Comparison of ENCODE assay signal across 13 mouse cellular contexts in genomic region chr6:124448186-124448852, GRCm38 (mm10). TPM values are rescaled to one million over a fixed set of nuclear protein-coding genes. Genes with fewer than 3 reads are reported as not detected.
A peak's percentile ranks its signal among the peaks of the same experiment; 100 is the strongest.
DNase-seq lines count a peak whose midpoint lies in the region; ATAC-seq and TF ChIP-seq lines count a peak whose summit lies in the region.
"Had no signal": no experiment of that assay in that cellular context is flagged by ENCODE, and none has a peak within 500 bp of the region (broad histone marks: within the 10 kb centered on the region; RNA-seq: fewer than 3 reads in every experiment).

No protein-coding gene starts in this region.

- intact Hi-C loops in heart, postnatal 36 days (cut with DNase I): no loop called here

- no peak overlapping the region for H3K9ac ChIP-seq in heart, postnatal 0 days (replicated peaks; ENCODE audit: low read depth, low read length)
- no peak overlapping the region for H3K9ac ChIP-seq in midbrain, embryonic 13.5 days (replicated peaks)
- no peak overlapping the region for H3K9ac ChIP-seq in midbrain, embryonic 14.5 days (replicated peaks; ENCODE audit: low read length)
- H3K9ac ChIP-seq: embryonic facial prominence, embryonic 15.5 days; neural tube, embryonic 13.5 days had no signal

- no peak overlapping the region for H3K27ac ChIP-seq in heart, postnatal 0 days (ENCODE audit: low read depth)
- H3K27ac ChIP-seq in midbrain, embryonic 13.5 days: no peak overlapping the region
- no peak overlapping the region for H3K27ac ChIP-seq in midbrain, embryonic 14.5 days (replicated peaks; ENCODE audit: low read depth, low read length)
- no peak overlapping the region for H3K27ac ChIP-seq in small intestine, adult 2 months (ENCODE audit: insufficient read depth, low read depth, low read length)
- H3K27ac ChIP-seq: embryonic facial prominence, embryonic 15.5 days; neural tube, embryonic 13.5 days had no signal

- no peak for ATAC-seq in heart, postnatal 0 days (ENCODE audit: insufficient read depth, low read depth)
- 0 out of 2 replicates have a peak, but pooled peaks have one; percentile 22 for ATAC-seq in midbrain, embryonic 13.5 days
- ATAC-seq in midbrain, embryonic 14.5 days (ENCODE audit: low FRiP score, low TSS enrichment): no peak

- peak; percentile 27; the same call in 1 of the 2 replicates for TF ChIP-seq CTCF in heart, postnatal 0 days (IDR thresholded peaks at IDR 0.05; ENCODE audit: low read depth)
- TF ChIP-seq CTCF in brain, embryonic 14.5 days (IDR thresholded peaks at IDR 0.05; ENCODE audit: borderline replicate concordance, extremely low read depth, insufficient read depth, insufficient read length): peak; percentile 56; the same call in 1 of the 2 replicates
- TF ChIP-seq CTCF in small intestine, adult 2 months (IDR thresholded peaks at IDR 0.05; ENCODE audit: extremely low read depth, insufficient read length, insufficient replicate concordance, low read depth, low read length): peak; percentile 67; the same call in 1 of the 2 replicates

- H3K27me3 ChIP-seq in heart, postnatal 0 days (ENCODE audit: control insufficient read depth, insufficient read depth, low read length): no peaks in the 10 kb centered on the region
- no peaks in the 10 kb centered on the region for H3K27me3 ChIP-seq in midbrain, embryonic 13.5 days
- no peaks in the 10 kb centered on the region for H3K27me3 ChIP-seq in midbrain, embryonic 14.5 days (ENCODE audit: control insufficient read depth, insufficient read depth, low read length)
- H3K27me3 ChIP-seq in small intestine, adult 2 months (ENCODE audit: control insufficient read depth, insufficient read depth, low read length): no peaks in the 10 kb centered on the region
- H3K27me3 ChIP-seq: embryonic facial prominence, embryonic 15.5 days; neural tube, embryonic 13.5 days had no signal

- no peak overlapping the region for H3K4me3 ChIP-seq in heart, postnatal 0 days (ENCODE audit: low read depth, low read length)
- H3K4me3 ChIP-seq in midbrain, embryonic 13.5 days (replicated peaks): no peak overlapping the region
- no peak overlapping the region for H3K4me3 ChIP-seq in midbrain, embryonic 14.5 days (replicated peaks; ENCODE audit: low read depth, low read length)
- H3K4me3 ChIP-seq in small intestine, adult 2 months (ENCODE audit: low read depth, low read length): no peak overlapping the region
- H3K4me3 ChIP-seq: embryonic facial prominence, embryonic 15.5 days; neural tube, embryonic 13.5 days had no signal

- no peak overlapping the region for H3K4me2 ChIP-seq in heart, postnatal 0 days (ENCODE audit: low read depth, low read length)
- no peak overlapping the region for H3K4me2 ChIP-seq in midbrain, embryonic 13.5 days (replicated peaks)
- no peak overlapping the region for H3K4me2 ChIP-seq in midbrain, embryonic 14.5 days (ENCODE audit: low read length)
- H3K4me2 ChIP-seq: embryonic facial prominence, embryonic 15.5 days; neural tube, embryonic 13.5 days had no signal

- H3K36me3 ChIP-seq in heart, postnatal 0 days (replicated peaks; ENCODE audit: control insufficient read depth, insufficient read depth, low read length): no peaks in the 10 kb centered on the region
- H3K36me3 ChIP-seq in midbrain, embryonic 13.5 days: peaks cover 48% of the 10 kb centered on the region
- peaks cover 50% of the 10 kb centered on the region for H3K36me3 ChIP-seq in midbrain, embryonic 14.5 days (ENCODE audit: control insufficient read depth, insufficient read depth, low read length)
- no peaks in the 10 kb centered on the region for H3K36me3 ChIP-seq in small intestine, adult 2 months (ENCODE audit: control insufficient read depth, insufficient read depth, low read length)
- H3K36me3 ChIP-seq: embryonic facial prominence, embryonic 15.5 days had no signal

- no peaks in the 10 kb centered on the region for H3K4me1 ChIP-seq in heart, postnatal 0 days (ENCODE audit: control insufficient read depth, insufficient read depth)
- H3K4me1 ChIP-seq in midbrain, embryonic 13.5 days (replicated peaks): no peaks in the 10 kb centered on the region
- no peaks in the 10 kb centered on the region for H3K4me1 ChIP-seq in midbrain, embryonic 14.5 days (ENCODE audit: control insufficient read depth, insufficient read depth, low read length)
- H3K4me1 ChIP-seq in small intestine, adult 2 months (ENCODE audit: control insufficient read depth, insufficient read depth, insufficient read length, low read length): peaks cover 15% of the 10 kb centered on the region
- H3K4me1 ChIP-seq: embryonic facial prominence, embryonic 15.5 days; neural tube, embryonic 13.5 days had no signal

- no peak for TF ChIP-seq EP300 in heart, postnatal 0 days (IDR thresholded peaks at IDR 0.05; ENCODE audit: low read depth)

- TF ChIP-seq POLR2A in brain, embryonic 14.5 days (IDR thresholded peaks at IDR 0.05; ENCODE audit: borderline replicate concordance, extremely low read depth, insufficient read depth, insufficient read length, poor library complexity, severe bottlenecking): no peak
- TF ChIP-seq POLR2A in small intestine, adult 2 months (IDR thresholded peaks at IDR 0.05; ENCODE audit: low read depth, low read length): no peak

- 70% methylated on average over 10 of the region's 10 CpGs for WGBS in heart, postnatal 0 days
- 75% methylated on average over 10 of the region's 10 CpGs for WGBS in midbrain, embryonic 13.5 days
- WGBS in midbrain, embryonic 14.5 days: 75% methylated on average over 10 of the region's 10 CpGs
- 64% methylated on average over 10 of the region's 10 CpGs for WGBS in small intestine, adult 2 months

- DNase-seq in heart, postnatal 0 days (ENCODE audit: low spot score): no peak
- no peak for DNase-seq in heart, postnatal 36 days
- no peak for DNase-seq in midbrain, embryonic 14.5 days
- DNase-seq in brain, embryonic 14.5 days (ENCODE audit: low read depth): no peak
- DNase-seq in urinary bladder, postnatal 36 days (ENCODE audit: low spot score in 2 of 2): no peak
- DNase-seq in thymus, postnatal 10 days (ENCODE audit: low spot score in 2 of 2): no peak
- DNase-seq: heart, postnatal 14 days; kidney, postnatal 14 days; lung, postnatal 4 days had no signal

- H3K9me3 ChIP-seq in heart, postnatal 0 days (replicated peaks; ENCODE audit: control insufficient read depth, low read length): no peaks in the 10 kb centered on the region
- no peaks in the 10 kb centered on the region for H3K9me3 ChIP-seq in midbrain, embryonic 13.5 days
- H3K9me3 ChIP-seq in midbrain, embryonic 14.5 days (ENCODE audit: control insufficient read depth, low read length): no peaks in the 10 kb centered on the region
- H3K9me3 ChIP-seq: embryonic facial prominence, embryonic 15.5 days; neural tube, embryonic 13.5 days had no signal

RNA-seq across cellular contexts. Expression of gene Clstn3, which starts 16.3 kb away (rescaled TPM):
- 0.23 and 0.84 TPM in 2 replicates for total RNA-seq in heart, postnatal 0 days (2014; rRNA removed; ENCODE audit: low replicate concordance)
- polyA plus RNA-seq in heart, postnatal 0 days (2015; fragmentation: Nextera tagmentation; extraction: Ambion mirVana): 0.16 and 0.18 TPM in 2 replicates
- 1 to 10 TPM in 1 of 2 experiments, under 1 TPM in 1; 0.73 to 2.1 TPM for total RNA-seq in heart, postnatal 36 days (2021)
- 68.2 and 72.8 TPM in 2 replicates for polyA plus RNA-seq in midbrain, embryonic 13.5 days (2015; fragmentation: Nextera tagmentation; extraction: Ambion mirVana)
- polyA plus RNA-seq in midbrain, embryonic 14.5 days (2014; fragmentation: Nextera tagmentation; extraction: Ambion mirVana): 78.0 and 105 TPM in 2 replicates
- 79.6 and 109 TPM in 2 replicates for polyA plus RNA-seq in brain, embryonic 14.5 days (2012; rRNA removed)
- polyA plus RNA-seq in small intestine, adult 2 months (2012; rRNA removed): 0.44 and 1.1 TPM in 2 replicates

RNA-seq across cellular contexts. Expression of gene Pex5, which starts 33.5 kb away (rescaled TPM):
- total RNA-seq in heart, postnatal 0 days (2014; rRNA removed; ENCODE audit: low replicate concordance): 42.9 and 47.7 TPM in 2 replicates
- 20.8 and 21.4 TPM in 2 replicates for polyA plus RNA-seq in heart, postnatal 0 days (2015; fragmentation: Nextera tagmentation; extraction: Ambion mirVana)
- 10 to 100 TPM; 26.9 to 28.7 TPM for total RNA-seq in heart, postnatal 36 days (2021)
- 74.9 and 78.0 TPM in 2 replicates for polyA plus RNA-seq in midbrain, embryonic 13.5 days (2015; fragmentation: Nextera tagmentation; extraction: Ambion mirVana)
- polyA plus RNA-seq in midbrain, embryonic 14.5 days (2014; fragmentation: Nextera tagmentation; extraction: Ambion mirVana): 63.8 and 66.2 TPM in 2 replicates
- 81.1 and 91.3 TPM in 2 replicates for polyA plus RNA-seq in brain, embryonic 14.5 days (2012; rRNA removed)
- polyA plus RNA-seq in small intestine, adult 2 months (2012; rRNA removed): 17.1 and 29.1 TPM in 2 replicates

RNA-seq across cellular contexts. Expression of gene C1rl, which starts 44.6 kb away (rescaled TPM):
- 0.46 and 1.4 TPM in 2 replicates for total RNA-seq in heart, postnatal 0 days (2014; rRNA removed; ENCODE audit: low replicate concordance)
- 0.48 and 0.63 TPM in 2 replicates for polyA plus RNA-seq in heart, postnatal 0 days (2015; fragmentation: Nextera tagmentation; extraction: Ambion mirVana)
- 1 to 10 TPM; 1.2 TPM for total RNA-seq in heart, postnatal 36 days (2021)
- 0.10 and 0.15 TPM in 2 replicates for polyA plus RNA-seq in midbrain, embryonic 13.5 days (2015; fragmentation: Nextera tagmentation; extraction: Ambion mirVana)
- 0.09 and 0.27 TPM in 2 replicates for polyA plus RNA-seq in midbrain, embryonic 14.5 days (2014; fragmentation: Nextera tagmentation; extraction: Ambion mirVana)
- 0.04 and 0.10 TPM in 2 replicates for polyA plus RNA-seq in brain, embryonic 14.5 days (2012; rRNA removed)
- polyA plus RNA-seq in small intestine, adult 2 months (2012; rRNA removed): 0.61 and 1.2 TPM in 2 replicates

Comparison
In these comparisons a context has a peak if more than half of its experiments do, and no peak if none do; other contexts are left out.
1. RNA of gene Clstn3, which starts 16.3 kb away (polyA plus RNA-seq): 79.6 to 109 TPM in brain, embryonic 14.5 days, 78.0 to 105 TPM in midbrain, embryonic 14.5 days and 68.2 to 72.8 TPM in midbrain, embryonic 13.5 days; 0.44 to 1.1 TPM in small intestine, adult 2 months and 0.16 to 0.18 TPM in heart, postnatal 0 days; every median in the first group is over 10 times any median in the second.
2. Peak in every context shown above with its lines, with median percentiles within 50 percentile points of each other: CTCF ChIP-seq.